Mouse (Mus musculus) gastrocnemius, postnatal 14 days (tissue): ENCODE results near the gene Gm9603. TPM values are rescaled to one million over a fixed set of nuclear protein-coding genes. Genes with fewer than 3 reads are reported as not detected.
"Not testable (repeated sequence)": the region's sequence is repeated elsewhere in the genome, so short reads cannot be mapped to it uniquely, and the experiment has no call there.

Source experiments
- DNase-seq: peaks from one replicate; pipeline ENCODE4 v3.0.0; 2021; ENCODE audit warnings: mixed read lengths
- intact Hi-C: fragments of 180-260 bp; cut with DNase I; formaldehyde crosslinking; loops from one replicate; pipeline ENCODE4 v1.15.1; 2025; ENCODE audit warnings: low total_unique reads
- long read RNA-seq, 2 experiments: library from polyadenylated mRNA; stranded (forward); transcript quantifications; one replicate each; pipeline ENCODE4 v2.0.0; 2021
- total RNA-seq, 2 experiments: library from RNA; stranded (reverse); gene quantifications; 2 replicates each; pipeline ENCODE4 v1.2.3; 2021

Gm9603 gene
- total RNA-seq, result not detected
- long read RNA-seq, experiment 1, result 0 reads
- long read RNA-seq, experiment 2, result 0 reads

DNA sequence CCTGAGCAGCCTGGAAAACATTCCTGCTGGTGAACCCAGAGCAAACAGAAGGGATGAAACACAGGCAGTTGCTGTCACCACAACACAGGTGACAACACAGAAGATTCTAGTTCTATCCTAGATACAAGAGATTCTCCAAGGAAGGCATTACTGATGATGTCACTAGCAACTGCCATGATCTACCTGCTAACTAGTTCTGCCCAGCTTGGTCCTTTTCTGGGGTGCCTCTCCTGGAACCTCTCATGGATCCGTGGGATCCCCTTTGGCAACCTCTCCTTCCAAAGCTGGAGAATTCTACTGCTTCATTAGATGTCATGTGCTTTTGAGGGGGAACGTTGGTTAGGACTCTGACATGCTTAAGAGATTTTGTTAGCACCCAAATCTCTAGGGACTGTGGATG is at the start of gene Gm9603:
Gene Gm9603, minus strand, starts transcription at position 101 of the 400 bp plus-strand sequence.
- DNase-seq, intact Hi-C loops: not testable (repeated sequence)

DNA sequence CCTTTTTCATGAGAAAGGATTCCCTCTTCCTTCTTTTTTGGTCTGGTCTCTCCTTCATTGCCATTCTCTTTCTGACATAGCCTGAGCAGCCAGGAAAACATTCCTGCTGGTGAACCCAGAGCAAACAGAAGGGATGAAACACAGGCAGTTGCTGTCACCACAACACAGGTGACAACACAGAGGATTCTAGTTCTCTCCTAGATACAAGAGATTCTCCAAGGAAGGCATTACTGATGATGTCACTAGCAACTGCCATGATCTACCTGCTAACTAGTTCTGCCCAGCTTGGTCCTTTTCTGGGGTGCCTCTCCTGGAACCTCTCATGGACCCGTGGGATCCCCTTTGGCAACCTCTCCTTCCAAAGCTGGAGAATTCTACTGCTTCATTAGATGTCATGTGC is 54.3 kb downstream of the Gm9603 start, which contains the start of gene Gm8265:
Gene Gm8265, minus strand, starts transcription at position 101 of the 400 bp plus-strand sequence.
- intact Hi-C loops, DNase-seq: not testable (repeated sequence)

Other genes with a start within 250 kb of the Gm9603 start
- gene Gm3194, start 232.0 kb downstream of the Gm9603 start, total RNA-seq, result under 1 TPM; 0.72 to 0.82 TPM
- not detected for gene Gm8246, start 209.6 kb downstream of the Gm9603 start, total RNA-seq
- gene Gm3187, start 203.2 kb downstream of the Gm9603 start, total RNA-seq, result not detected
- under 1 TPM in 1 of 2 experiments, not detected in 1; 0.47 TPM for gene Gm3488, start 185.8 kb downstream of the Gm9603 start, total RNA-seq
- gene Gm3532, start 149.0 kb downstream of the Gm9603 start, total RNA-seq, result not detected
- not detected for gene Gm8265, start 54.4 kb downstream of the Gm9603 start, total RNA-seq
- not detected for gene Gm3373, start 54.1 kb upstream of the Gm9603 start, total RNA-seq
- under 1 TPM; 0.72 to 0.82 TPM for gene Gm3383, start 120.5 kb upstream of the Gm9603 start, total RNA-seq
- gene Gm3424, start 142.9 kb upstream of the Gm9603 start, total RNA-seq, result not detected
- gene Gm8237, start 192.9 kb upstream of the Gm9603 start, total RNA-seq, result under 1 TPM; 0.53 to 0.97 TPM